Mouse (Mus musculus): Measurements from ENCODE around the gene Lamc2.
A peak's percentile ranks its signal among the peaks of the same experiment; 100 is the strongest.

Gene Lamc2

GRCm38 (mm10) chr1:153185828-153186803 is at the start of gene Lamc2:
Gene Lamc2 (minus strand): TSS chr1:153186447.
- DNase-seq (ENCODE audit: low read depth, low spot score) = peak; percentile 39

GRCm38 (mm10) chr1:153235576-153235975 is 49.3 kb upstream of the Lamc2 start:
- no peak for DNase-seq (ENCODE audit: low read depth, low spot score)

- DNase-seq (ENCODE audit: low read depth, low spot score) = no peak
These were observed 45.4 kb upstream of the Lamc2 start for GRCm38 (mm10) chr1:153231681-153232080.

- DNase-seq (ENCODE audit: low read depth, low spot score) = no peak
These were observed 41.7 kb upstream of the Lamc2 start for GRCm38 (mm10) chr1:153227916-153228315.

GRCm38 (mm10) chr1:153227096-153227495 is 40.8 kb upstream of the Lamc2 start:
- DNase-seq (ENCODE audit: low read depth, low spot score) = no peak

- peak; percentile 72 for DNase-seq (ENCODE audit: low read depth, low spot score)
These were observed 39.8 kb upstream of the Lamc2 start for GRCm38 (mm10) chr1:153225786-153226725.

- peak; percentile 28 for DNase-seq (ENCODE audit: low read depth, low spot score)
These were observed 38.1 kb upstream of the Lamc2 start for GRCm38 (mm10) chr1:153224331-153224730.

GRCm38 (mm10) chr1:153219376-153219775 is 33.1 kb upstream of the Lamc2 start:
- peak; percentile 50 for DNase-seq (ENCODE audit: low read depth, low spot score)

- DNase-seq (ENCODE audit: low read depth, low spot score) = no peak
These were observed 30.3 kb upstream of the Lamc2 start for GRCm38 (mm10) chr1:153216516-153216915.

- no peak for DNase-seq (ENCODE audit: low read depth, low spot score)
These were observed 29.4 kb upstream of the Lamc2 start for GRCm38 (mm10) chr1:153215676-153216075.

- DNase-seq (ENCODE audit: low read depth, low spot score) = no peak
These were observed 24.7 kb upstream of the Lamc2 start for GRCm38 (mm10) chr1:153210992-153211391.

- DNase-seq (ENCODE audit: low read depth, low spot score) = peak; percentile 80
These were observed 24.0 kb upstream of the Lamc2 start for GRCm38 (mm10) chr1:153210198-153210597.

GRCm38 (mm10) chr1:153202195-153202594 is 15.9 kb upstream of the Lamc2 start:
- DNase-seq (ENCODE audit: low read depth, low spot score) = no peak

GRCm38 (mm10) chr1:153201448-153201847 is 15.2 kb upstream of the Lamc2 start:
- DNase-seq (ENCODE audit: low read depth, low spot score) = peak; percentile 62

GRCm38 (mm10) chr1:153197316-153197850 is 11.1 kb upstream of the Lamc2 start:
- no peak for DNase-seq (ENCODE audit: low read depth, low spot score)

- DNase-seq (ENCODE audit: low read depth, low spot score) = no peak
These were observed 6.7 kb upstream of the Lamc2 start for GRCm38 (mm10) chr1:153192945-153193344.

GRCm38 (mm10) chr1:153192379-153192778 is 6.1 kb upstream of the Lamc2 start:
- DNase-seq (ENCODE audit: low read depth, low spot score) = no peak

GRCm38 (mm10) chr1:153191943-153192329 is 5.7 kb upstream of the Lamc2 start:
- peak; percentile 87 for DNase-seq (ENCODE audit: low read depth, low spot score)

GRCm38 (mm10) chr1:153191237-153191942 is 5.1 kb upstream of the Lamc2 start:
- DNase-seq (ENCODE audit: low read depth, low spot score) = no peak

GRCm38 (mm10) chr1:153188081-153188480 is 1.8 kb upstream of the Lamc2 start:
- no peak for DNase-seq (ENCODE audit: low read depth, low spot score)

All from brain, adult 2 months (tissue).